ENCODE assay signal across 9 mouse cellular contexts in genomic region chr10:63429023-63429340, GRCm38 (mm10). TPM values are rescaled to one million over a fixed set of nuclear protein-coding genes. Genes with fewer than 3 reads are reported as not detected.
DNase-seq lines count a peak whose midpoint lies in the region; ATAC-seq and TF ChIP-seq lines count a peak whose summit lies in the region.
"Had no signal": no experiment of that assay in that cellular context is flagged by ENCODE, and none has a peak within 500 bp of the region (broad histone marks: within the 10 kb centered on the region; RNA-seq: fewer than 3 reads in every experiment).

No protein-coding gene starts in this region.

- no peaks in the 10 kb centered on the region for H3K36me3 ChIP-seq in liver, adult 2 months (ENCODE audit: control insufficient read depth, insufficient read depth, low read length)
- H3K36me3 ChIP-seq in embryonic facial prominence, embryonic 15.5 days: no peaks in the 10 kb centered on the region
- no peaks in the 10 kb centered on the region for H3K36me3 ChIP-seq in intestine, postnatal 0 days (ENCODE audit: control insufficient read depth, insufficient read depth)
- no peaks in the 10 kb centered on the region for H3K36me3 ChIP-seq in neural tube, embryonic 13.5 days

- TF ChIP-seq POLR2A in liver, adult 2 months (IDR thresholded peaks at IDR 0.05; ENCODE audit: extremely low read depth, insufficient read depth, low read length): no peak

- H3K4me3 ChIP-seq in liver, adult 2 months (ENCODE audit: insufficient read depth, low read depth, low read length): peak overlapping the region; percentile 22
- H3K4me3 ChIP-seq in embryonic facial prominence, embryonic 15.5 days (replicated peaks): peak overlapping the region; percentile 82
- peak overlapping the region; percentile 96 for H3K4me3 ChIP-seq in intestine, postnatal 0 days (ENCODE audit: low read depth, low read length)
- H3K4me3 ChIP-seq in neural tube, embryonic 13.5 days: peak overlapping the region; percentile 66

- peaks cover 3% of the 10 kb centered on the region for H3K4me1 ChIP-seq in liver, adult 2 months (ENCODE audit: control insufficient read depth, insufficient read depth, low read length)
- H3K4me1 ChIP-seq in embryonic facial prominence, embryonic 15.5 days: peaks cover 9% of the 10 kb centered on the region; the same call in 1 of the 2 replicates
- H3K4me1 ChIP-seq in intestine, postnatal 0 days (replicated peaks; ENCODE audit: control insufficient read depth, insufficient read depth, low read length): no peaks in the 10 kb centered on the region
- H3K4me1 ChIP-seq in neural tube, embryonic 13.5 days (replicated peaks): peaks cover 7% of the 10 kb centered on the region

- H3K4me2 ChIP-seq in embryonic facial prominence, embryonic 15.5 days (replicated peaks): peak overlapping the region; percentile 77
- H3K4me2 ChIP-seq in intestine, postnatal 0 days (replicated peaks; ENCODE audit: low read depth): peak overlapping the region; percentile 66
- H3K4me2 ChIP-seq in neural tube, embryonic 13.5 days: peak overlapping the region; percentile 66

- no peaks in the 10 kb centered on the region for H3K27me3 ChIP-seq in liver, adult 2 months (ENCODE audit: control insufficient read depth, insufficient read depth, low read length)
- H3K27me3 ChIP-seq in embryonic facial prominence, embryonic 15.5 days: no peaks in the 10 kb centered on the region
- H3K27me3 ChIP-seq in intestine, postnatal 0 days (replicated peaks; ENCODE audit: control insufficient read depth, insufficient read depth, low read length): no peaks in the 10 kb centered on the region
- H3K27me3 ChIP-seq in neural tube, embryonic 13.5 days: no peaks in the 10 kb centered on the region

- no peak for DNase-seq in liver, adult 2 months (ENCODE audit: extremely low read depth, low read depth, low spot score)
- DNase-seq in liver: no peak
- no peak for DNase-seq in embryo, embryonic 11 days
- no peak for DNase-seq in testis, postnatal 10 days (ENCODE audit: low spot score)
- no peak for DNase-seq in urinary bladder, postnatal 4 days (ENCODE audit: low spot score in 2 of 2)

- H3K27ac ChIP-seq in liver, adult 2 months (replicated peaks; ENCODE audit: insufficient read depth, low read depth, low read length): no peak overlapping the region
- H3K27ac ChIP-seq in embryonic facial prominence, embryonic 15.5 days (replicated peaks): peak overlapping the region; percentile 52
- H3K27ac ChIP-seq in intestine, postnatal 0 days (ENCODE audit: low read depth, low read length): no peak overlapping the region
- H3K27ac ChIP-seq in neural tube, embryonic 13.5 days (replicated peaks): peak overlapping the region; percentile 1; the same call in 1 of the 2 replicates

- TF ChIP-seq CTCF in liver, adult 2 months (IDR thresholded peaks at IDR 0.05; ENCODE audit: low read depth, low read length): no peak
- TF ChIP-seq CTCF in intestine, postnatal 0 days (IDR thresholded peaks at IDR 0.05; ENCODE audit: low read depth): no peak

- H3K9ac ChIP-seq in liver, adult 2 months (ENCODE audit: low read depth, low read length): no peak overlapping the region; the same call in 1 of the 2 replicates
- peak overlapping the region; percentile 16 for H3K9ac ChIP-seq in embryonic facial prominence, embryonic 15.5 days
- H3K9ac ChIP-seq in intestine, postnatal 0 days (ENCODE audit: low read depth, low read length): peak overlapping the region; percentile 8
- peak overlapping the region; percentile 59 for H3K9ac ChIP-seq in neural tube, embryonic 13.5 days

- ATAC-seq in embryonic facial prominence, embryonic 15.5 days (ENCODE audit: insufficient number of reproducible peaks, low FRiP score, low TSS enrichment, low read depth): no peak
- ATAC-seq in intestine, postnatal 0 days: no peak
- no peak for ATAC-seq in neural tube, embryonic 13.5 days (ENCODE audit: low read depth)

- 2% methylated on average over 11 of the region's 11 CpGs for WGBS in liver, adult 2 months
- 1% methylated on average over 11 of the region's 11 CpGs for WGBS in embryonic facial prominence, embryonic 15.5 days
- WGBS in intestine, postnatal 0 days: 3% methylated on average over 11 of the region's 11 CpGs
- WGBS in neural tube, embryonic 13.5 days: 2% methylated on average over 11 of the region's 11 CpGs

- no peaks in the 10 kb centered on the region for H3K9me3 ChIP-seq in embryonic facial prominence, embryonic 15.5 days (replicated peaks)
- no peaks in the 10 kb centered on the region for H3K9me3 ChIP-seq in intestine, postnatal 0 days (ENCODE audit: control insufficient read depth)
- H3K9me3 ChIP-seq in neural tube, embryonic 13.5 days: no peaks in the 10 kb centered on the region

- no peaks in the 10 kb centered on the region for H3K79me2 ChIP-seq in liver, adult 2 months (ENCODE audit: control insufficient read depth, insufficient read depth, low read length)

RNA-seq across cellular contexts. Expression of gene Ctnna3, which starts 0.9 kb away (rescaled TPM):
- 0.07 and 0.09 TPM in 2 replicates for total RNA-seq in liver, adult 2 months (2014; rRNA removed)
- not detected in 2 replicates for polyA plus RNA-seq in liver, adult 2 months (2012; rRNA removed)
- 0.92 and 1.4 TPM in 2 replicates for polyA plus RNA-seq in embryonic facial prominence, embryonic 15.5 days (2015; fragmentation: Nextera tagmentation; extraction: Ambion mirVana)
- 0.33 and 0.55 TPM in 2 replicates for polyA plus RNA-seq in intestine, postnatal 0 days (2015; fragmentation: Nextera tagmentation; extraction: Ambion mirVana)
- polyA plus RNA-seq in neural tube, embryonic 13.5 days (2015; fragmentation: Nextera tagmentation; extraction: Ambion mirVana): 3.7 and 4.1 TPM in 2 replicates

RNA-seq across cellular contexts. Expression of gene Gm7075, which starts 7.4 kb away (rescaled TPM):
- total RNA-seq in liver, adult 2 months (2014; rRNA removed): not detected in 2 replicates
- polyA plus RNA-seq in liver, adult 2 months (2012; rRNA removed): not detected in 2 replicates
- not detected in 2 replicates for polyA plus RNA-seq in embryonic facial prominence, embryonic 15.5 days (2015; fragmentation: Nextera tagmentation; extraction: Ambion mirVana)
- not detected in 2 replicates for polyA plus RNA-seq in intestine, postnatal 0 days (2015; fragmentation: Nextera tagmentation; extraction: Ambion mirVana)
- polyA plus RNA-seq in neural tube, embryonic 13.5 days (2015; fragmentation: Nextera tagmentation; extraction: Ambion mirVana): not detected in 2 replicates
- total RNA-seq: layer of hippocampus, postnatal 10 days had no signal

RNA-seq across cellular contexts. Expression of gene Dnajc12, which starts 46.7 kb away (rescaled TPM):
- 5.0 and 10.0 TPM in 2 replicates for total RNA-seq in liver, adult 2 months (2014; rRNA removed)
- polyA plus RNA-seq in liver, adult 2 months (2012; rRNA removed): 2.7 and 3.2 TPM in 2 replicates
- 11.4 and 12.8 TPM in 2 replicates for polyA plus RNA-seq in embryonic facial prominence, embryonic 15.5 days (2015; fragmentation: Nextera tagmentation; extraction: Ambion mirVana)
- polyA plus RNA-seq in intestine, postnatal 0 days (2015; fragmentation: Nextera tagmentation; extraction: Ambion mirVana): 5.3 and 6.4 TPM in 2 replicates
- 22.7 and 24.4 TPM in 2 replicates for polyA plus RNA-seq in neural tube, embryonic 13.5 days (2015; fragmentation: Nextera tagmentation; extraction: Ambion mirVana)

RNA-seq across cellular contexts. Expression of gene Sirt1, which starts 47.5 kb away (rescaled TPM):
- total RNA-seq in liver, adult 2 months (2014; rRNA removed): 9.6 and 10.3 TPM in 2 replicates
- 1.3 and 1.5 TPM in 2 replicates for polyA plus RNA-seq in liver, adult 2 months (2012; rRNA removed)
- 4.5 and 5.6 TPM in 2 replicates for polyA plus RNA-seq in embryonic facial prominence, embryonic 15.5 days (2015; fragmentation: Nextera tagmentation; extraction: Ambion mirVana)
- 3.9 and 5.2 TPM in 2 replicates for polyA plus RNA-seq in intestine, postnatal 0 days (2015; fragmentation: Nextera tagmentation; extraction: Ambion mirVana)
- 4.7 and 5.1 TPM in 2 replicates for polyA plus RNA-seq in neural tube, embryonic 13.5 days (2015; fragmentation: Nextera tagmentation; extraction: Ambion mirVana)

Comparison
In these comparisons a context has a peak if more than half of its experiments do, and no peak if none do; other contexts are left out.
1. H3K27ac ChIP-seq: peak in embryonic facial prominence, embryonic 15.5 days (single experiment) and neural tube, embryonic 13.5 days (single experiment); none in liver, adult 2 months (single experiment) and intestine, postnatal 0 days (single experiment).
2. H3K4me3 ChIP-seq: peak in every context shown above with its lines; median percentile 96 in intestine, postnatal 0 days; 82 in embryonic facial prominence, embryonic 15.5 days; 66 in neural tube, embryonic 13.5 days; 22 in liver, adult 2 months.
3. Peak in every context shown above with its lines, with median percentiles within 50 percentile points of each other: H3K4me2 ChIP-seq.